Mouse (Mus musculus): Measurements from ENCODE around the gene Actn4. TPM values are rescaled to one million over a fixed set of nuclear protein-coding genes. Genes with fewer than 3 reads are reported as not detected.

Actn4 gene
- total and polyA plus RNA-seq, 2 experiments from 2014 or later, result 71.2 to 103 TPM

GRCm38 (mm10) chr7:28941542-28941941 is 20.6 kb downstream of the Actn4 start:
- Histone ChIP-seq H3K27ac (ENCODE audit: low read depth, low read length) (no peak overlapping the region), H3K9ac (no peak overlapping the region), H3K27me3 (ENCODE audit: insufficient read depth, low read length) (no peaks in the 10 kb centered on the region), H3K4me2 (ENCODE audit: low read depth) (no peak overlapping the region), H3K4me3 (ENCODE audit: low read depth, low read length) (no peak overlapping the region), H3K4me1 (ENCODE audit: insufficient read depth) (0 out of 2 replicates have a peak, but pooled peaks cover 12% of the 10 kb centered on the region), H3K36me3 (ENCODE audit: insufficient read depth) (no peaks in the 10 kb centered on the region), H3K9me3 (ENCODE audit: low read length) (no peaks in the 10 kb centered on the region)
- TF ChIP-seq CTCF (IDR thresholded peaks at IDR 0.05; ENCODE audit: low read depth), result no peak
- ATAC-seq (no peak), DNase-seq (no peak)
- 82% methylated on average over 4 of the region's 4 CpGs for WGBS

DNA sequence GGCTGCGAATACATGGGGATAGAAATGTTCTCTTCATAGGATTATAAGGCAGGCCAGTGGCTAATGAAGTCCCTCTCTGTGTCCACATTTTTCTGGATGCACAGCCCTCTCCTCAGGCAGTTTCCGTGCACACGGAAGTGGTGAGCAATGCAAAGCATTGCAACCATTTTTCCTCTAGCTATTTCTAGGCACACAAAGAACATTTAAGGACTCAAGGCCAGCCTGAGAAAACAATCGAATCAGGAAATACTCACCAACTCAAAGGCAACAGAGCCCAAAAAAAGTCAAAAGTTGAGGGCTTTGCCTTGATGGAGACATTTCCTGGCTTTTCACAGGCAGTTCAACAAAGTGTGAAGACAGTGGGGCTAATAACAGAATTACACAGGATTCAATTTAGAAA is 21.0 kb downstream of the Actn4 start:
- 0 out of 2 replicates have a peak, but pooled peaks cover 9% of the 10 kb centered on the region for H3K4me1 ChIP-seq (ENCODE audit: insufficient read depth)
- WGBS, result 82% methylated on average over 4 of the region's 4 CpGs
- no peak for ATAC-seq

GRCm38 (mm10) chr7:28939418-28940183 is 22.5 kb downstream of the Actn4 start:
- WGBS, result 92% methylated on average over 7 of the region's 7 CpGs
- no peaks in the 10 kb centered on the region for H3K27me3 ChIP-seq (ENCODE audit: insufficient read depth, low read length)
- H3K9me3 ChIP-seq (ENCODE audit: low read length), result no peaks in the 10 kb centered on the region
- H3K4me2 ChIP-seq (ENCODE audit: low read depth), result no peak overlapping the region
- H3K9ac ChIP-seq, result no peak overlapping the region
- 0 out of 2 replicates have a peak, but pooled peaks cover 3% of the 10 kb centered on the region for H3K4me1 ChIP-seq (ENCODE audit: insufficient read depth)
- H3K36me3 ChIP-seq (ENCODE audit: insufficient read depth), result no peaks in the 10 kb centered on the region
- H3K4me3 ChIP-seq (ENCODE audit: low read depth, low read length), result no peak overlapping the region
- TF ChIP-seq CTCF (IDR thresholded peaks at IDR 0.05; ENCODE audit: low read depth), result no peak
- ATAC-seq (no peak), DNase-seq (no peak)
- no peak overlapping the region for H3K27ac ChIP-seq (ENCODE audit: low read depth, low read length)

More for the DNA sequence above, 21.0 kb downstream of the Actn4 start:
- no peak overlapping the region for H3K4me3 ChIP-seq (ENCODE audit: low read depth, low read length)
- no peak overlapping the region for H3K4me2 ChIP-seq (ENCODE audit: low read depth)
- TF ChIP-seq CTCF (IDR thresholded peaks at IDR 0.05; ENCODE audit: low read depth), result no peak
- H3K9ac ChIP-seq, result no peak overlapping the region
- no peaks in the 10 kb centered on the region for H3K36me3 ChIP-seq (ENCODE audit: insufficient read depth)
- H3K9me3 ChIP-seq (ENCODE audit: low read length), result no peaks in the 10 kb centered on the region
- no peak overlapping the region for H3K27ac ChIP-seq (ENCODE audit: low read depth, low read length)
- no peak for DNase-seq
- no peaks in the 10 kb centered on the region for H3K27me3 ChIP-seq (ENCODE audit: insufficient read depth, low read length)

DNA sequence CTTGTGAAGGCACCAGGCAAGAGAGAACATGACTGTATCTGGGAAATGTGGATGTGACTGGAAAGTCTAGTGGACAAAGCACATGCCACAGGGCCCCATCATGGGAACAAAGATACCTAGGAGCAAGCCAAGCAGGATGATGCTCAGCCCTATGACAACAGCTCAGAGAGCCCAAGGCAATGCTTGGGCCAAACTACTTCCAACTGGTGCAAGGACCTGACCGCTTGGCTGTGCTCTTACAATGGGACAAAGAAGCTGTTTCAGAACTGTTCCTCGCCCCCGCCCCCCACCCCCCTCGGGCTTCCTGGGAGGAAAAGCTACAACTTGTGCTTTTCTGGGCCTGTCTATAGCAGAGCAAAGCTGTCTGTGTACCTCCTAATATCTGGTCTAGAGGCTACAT is 23.5 kb downstream of the Actn4 start:
- no peak overlapping the region for H3K4me3 ChIP-seq (ENCODE audit: low read depth, low read length)
- no peak for TF ChIP-seq CTCF (IDR thresholded peaks at IDR 0.05; ENCODE audit: low read depth)
- no peaks in the 10 kb centered on the region for H3K36me3 ChIP-seq (ENCODE audit: insufficient read depth)
- 0 out of 2 replicates have a peak, but pooled peaks cover 3% of the 10 kb centered on the region for H3K4me1 ChIP-seq (ENCODE audit: insufficient read depth)
- no peak overlapping the region for H3K27ac ChIP-seq (ENCODE audit: low read depth, low read length)
- H3K9me3 ChIP-seq (ENCODE audit: low read length), result no peaks in the 10 kb centered on the region
- peak; percentile 55 for ATAC-seq
- no peaks in the 10 kb centered on the region for H3K27me3 ChIP-seq (ENCODE audit: insufficient read depth, low read length)
- no peak for DNase-seq
- H3K9ac ChIP-seq, result no peak overlapping the region
- no peak overlapping the region for H3K4me2 ChIP-seq (ENCODE audit: low read depth)
- 45% methylated on average over 4 of the region's 4 CpGs for WGBS

DNA sequence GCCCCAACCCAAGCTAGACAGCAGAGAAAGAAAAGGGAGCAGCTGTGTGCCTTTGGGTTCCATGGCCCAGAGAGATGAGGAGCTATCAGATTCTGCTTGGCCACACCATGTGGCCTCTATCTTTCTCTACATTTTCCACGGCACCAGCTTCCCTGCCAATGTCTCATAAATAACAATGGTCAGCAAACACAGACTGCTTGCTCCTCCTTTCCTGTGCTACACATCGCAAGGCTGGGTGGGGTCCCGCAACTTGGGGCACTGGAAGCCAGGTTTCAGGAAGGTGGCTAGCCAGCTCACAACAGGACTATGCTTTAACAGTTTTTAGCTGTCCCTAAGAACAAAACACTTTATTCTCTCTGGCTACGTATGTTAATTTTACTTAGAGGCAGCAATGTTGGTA is 25.4 kb downstream of the Actn4 start:
- Histone ChIP-seq H3K36me3 (ENCODE audit: insufficient read depth) (no peaks in the 10 kb centered on the region), H3K9me3 (ENCODE audit: low read length) (no peaks in the 10 kb centered on the region), H3K27ac (ENCODE audit: low read depth, low read length) (no peak overlapping the region), H3K4me2 (ENCODE audit: low read depth) (no peak overlapping the region), H3K9ac (no peak overlapping the region), H3K4me1 (ENCODE audit: insufficient read depth) (no peaks in the 10 kb centered on the region), H3K4me3 (ENCODE audit: low read depth, low read length) (no peak overlapping the region), H3K27me3 (ENCODE audit: insufficient read depth, low read length) (no peaks in the 10 kb centered on the region)
- 60% methylated on average over 4 of the region's 4 CpGs for WGBS
- TF ChIP-seq CTCF (IDR thresholded peaks at IDR 0.05; ENCODE audit: low read depth), result no peak
- no peak for ATAC-seq
- DNase-seq, result no peak

DNA sequence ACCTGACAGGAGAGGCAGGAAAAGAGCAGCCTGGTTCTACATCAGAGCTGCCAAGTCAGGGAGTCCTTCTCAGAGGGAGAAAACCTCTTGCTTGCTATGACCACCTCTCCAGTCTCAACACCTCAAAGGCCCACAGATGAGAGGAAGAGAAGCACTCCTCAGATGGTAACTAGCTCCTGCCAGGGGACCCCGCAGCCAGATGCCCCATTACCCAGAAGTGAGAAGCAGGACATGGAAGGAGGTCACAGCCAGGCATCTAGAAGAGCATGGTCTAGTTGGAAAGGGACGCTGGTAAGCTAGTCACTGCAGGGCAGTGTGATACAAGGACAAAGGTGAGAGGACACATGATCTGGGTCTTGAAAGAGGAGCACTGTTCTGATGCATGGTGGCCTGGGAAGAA is 28.3 kb downstream of the Actn4 start:
- ATAC-seq, result no peak
- Histone ChIP-seq H3K4me3 (ENCODE audit: low read depth, low read length) (no peak overlapping the region), H3K4me2 (ENCODE audit: low read depth) (no peak overlapping the region), H3K9ac (no peak overlapping the region), H3K4me1 (ENCODE audit: insufficient read depth) (no peaks in the 10 kb centered on the region), H3K9me3 (ENCODE audit: low read length) (no peaks in the 10 kb centered on the region), H3K27me3 (ENCODE audit: insufficient read depth, low read length) (no peaks in the 10 kb centered on the region), H3K36me3 (ENCODE audit: insufficient read depth) (no peaks in the 10 kb centered on the region), H3K27ac (ENCODE audit: low read depth, low read length) (no peak overlapping the region)
- no peak for DNase-seq
- WGBS, result 89% methylated on average over 2 of the region's 2 CpGs
- TF ChIP-seq CTCF (IDR thresholded peaks at IDR 0.05; ENCODE audit: low read depth), result no peak

GRCm38 (mm10) chr7:28932421-28933041 is 29.6 kb downstream of the Actn4 start:
- Histone ChIP-seq H3K27me3 (ENCODE audit: insufficient read depth, low read length) (no peaks in the 10 kb centered on the region), H3K9me3 (ENCODE audit: low read length) (no peaks in the 10 kb centered on the region), H3K4me3 (ENCODE audit: low read depth, low read length) (no peak overlapping the region), H3K4me2 (ENCODE audit: low read depth) (no peak overlapping the region), H3K36me3 (ENCODE audit: insufficient read depth) (no peaks in the 10 kb centered on the region), H3K9ac (no peak overlapping the region), H3K4me1 (ENCODE audit: insufficient read depth) (no peaks in the 10 kb centered on the region), H3K27ac (ENCODE audit: low read depth, low read length) (no peak overlapping the region)
- DNase-seq (no peak), ATAC-seq (no peak)
- WGBS, result 82% methylated on average over 6 of the region's 6 CpGs
- no peak for TF ChIP-seq CTCF (IDR thresholded peaks at IDR 0.05; ENCODE audit: low read depth)

Measured in forebrain, postnatal 0 days (tissue).